ENCODE assay signal across 8 mouse cellular contexts in the genomic region with DNA sequence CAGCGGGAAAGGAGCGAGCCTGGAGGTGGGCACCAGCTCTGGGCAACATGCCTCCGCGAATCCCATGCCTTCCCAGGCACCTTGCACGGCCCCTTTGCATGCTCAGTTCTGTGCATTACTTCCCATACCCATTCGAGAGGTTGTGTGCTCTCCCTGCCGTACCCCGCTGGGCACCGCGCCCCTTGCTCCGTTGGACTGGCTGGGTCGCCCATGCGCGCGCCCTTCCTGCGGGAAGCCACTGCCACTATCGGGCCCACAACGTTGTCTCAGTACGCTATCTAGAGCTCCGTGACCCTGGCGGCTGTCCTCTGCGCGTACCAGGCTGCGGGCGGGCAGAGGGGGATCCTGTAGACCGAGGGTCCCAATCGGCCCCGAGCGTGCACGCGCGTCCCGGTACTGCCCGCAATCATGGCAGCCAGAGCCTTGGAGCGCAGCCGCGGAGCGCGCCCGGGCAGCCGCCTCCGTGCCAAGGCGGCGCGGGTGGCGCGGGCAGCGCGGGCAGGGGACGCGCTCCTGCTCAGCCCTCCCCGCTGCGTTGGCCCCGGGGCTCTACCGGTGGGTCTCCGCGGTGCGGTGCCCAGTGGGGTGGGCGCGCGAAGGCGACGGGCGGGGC.
DNase-seq lines count a peak whose midpoint lies in the region; ATAC-seq and TF ChIP-seq lines count a peak whose summit lies in the region.

No protein-coding gene starts in this region.

- 1% methylated on average over 64 of the region's 64 CpGs for WGBS in thymus, adult 2 months
- under 1% methylated on average over 53 of the region's 64 CpGs for WGBS in embryonic facial prominence, embryonic 15.5 days
- WGBS in heart, embryonic 11.5 days (ENCODE audit: insufficient replicate concordance), result 1% methylated on average over 49 of the region's 64 CpGs
- WGBS in kidney, embryonic 15.5 days, result 1% methylated on average over 50 of the region's 64 CpGs
- WGBS in liver, embryonic 13.5 days (ENCODE audit: insufficient replicate concordance), result 3% methylated on average over 57 of the region's 64 CpGs

- TF ChIP-seq POLR2A in thymus, adult 2 months (IDR thresholded peaks at IDR 0.05; ENCODE audit: control insufficient read depth, extremely low read depth, insufficient read depth, low read length, poor library complexity), result 0 out of 2 replicates have a peak, but pooled peaks have one; percentile 19

- DNase-seq in thymus, adult 2 months, result peak; percentile 57
- no peak for DNase-seq in thymus, postnatal 0 days (ENCODE audit: low spot score)
- DNase-seq in liver, embryonic 13.5 days, result no peak
- peak; percentile 48 for DNase-seq in naive thymus-derived CD4-positive, alpha-beta T cell, adult 2 months (ENCODE audit: low read depth)
- DNase-seq in adipocyte (ENCODE audit: low spot score), result no peak

- H3K4me2 ChIP-seq in embryonic facial prominence, embryonic 15.5 days (replicated peaks), result peak overlapping the region; percentile 81
- peak overlapping the region; percentile 93 for H3K4me2 ChIP-seq in heart, embryonic 11.5 days
- peak overlapping the region; percentile 73 for H3K4me2 ChIP-seq in kidney, embryonic 15.5 days
- H3K4me2 ChIP-seq in liver, embryonic 13.5 days, result peak overlapping the region; percentile 61

- ATAC-seq in embryonic facial prominence, embryonic 15.5 days (ENCODE audit: insufficient number of reproducible peaks, low FRiP score, low TSS enrichment, low read depth), result peak; percentile 78
- ATAC-seq in heart, embryonic 11.5 days (replicated peaks; ENCODE audit: insufficient number of reproducible peaks, low FRiP score, low TSS enrichment), result peak; percentile 56
- ATAC-seq in kidney, embryonic 15.5 days (replicated peaks; ENCODE audit: low FRiP score), result peak; percentile 70
- ATAC-seq in liver, embryonic 13.5 days (ENCODE audit: low read depth), result no peak

- no peaks in the 10 kb centered on the region for H3K27me3 ChIP-seq in thymus, adult 2 months (ENCODE audit: control insufficient read depth, insufficient read depth, low read length)
- H3K27me3 ChIP-seq in embryonic facial prominence, embryonic 15.5 days, result no peaks in the 10 kb centered on the region
- peaks cover 82% of the 10 kb centered on the region for H3K27me3 ChIP-seq in heart, embryonic 11.5 days (ENCODE audit: control insufficient read depth, insufficient read depth, low read length)
- H3K27me3 ChIP-seq in kidney, embryonic 15.5 days, result peaks cover 9% of the 10 kb centered on the region; the same call in 1 of the 2 replicates
- peaks cover 88% of the 10 kb centered on the region for H3K27me3 ChIP-seq in liver, embryonic 13.5 days

- peak overlapping the region; percentile 1; the same call in 1 of the 2 replicates for H3K27ac ChIP-seq in thymus, adult 2 months (ENCODE audit: control insufficient read depth, insufficient read depth, low read length)
- peak overlapping the region; percentile 98 for H3K27ac ChIP-seq in embryonic facial prominence, embryonic 15.5 days (replicated peaks)
- H3K27ac ChIP-seq in heart, embryonic 11.5 days (ENCODE audit: low read depth, low read length), result peak overlapping the region; percentile 41; the same call in 1 of the 2 replicates
- peak overlapping the region; percentile 95 for H3K27ac ChIP-seq in kidney, embryonic 15.5 days
- H3K27ac ChIP-seq in liver, embryonic 13.5 days, result peak overlapping the region; percentile 53

- no peak for TF ChIP-seq CTCF in thymus, adult 2 months (IDR thresholded peaks at IDR 0.05; ENCODE audit: borderline replicate concordance, control insufficient read depth, extremely low read depth, insufficient read depth, low read length, poor library complexity)

- peak overlapping the region; percentile 99 for H3K9ac ChIP-seq in embryonic facial prominence, embryonic 15.5 days
- peak overlapping the region; percentile 81 for H3K9ac ChIP-seq in heart, embryonic 11.5 days (ENCODE audit: low read depth, low read length)
- peak overlapping the region; percentile 98 for H3K9ac ChIP-seq in kidney, embryonic 15.5 days
- H3K9ac ChIP-seq in liver, embryonic 13.5 days, result peak overlapping the region; percentile 53; the same call in 1 of the 2 replicates

- H3K9me3 ChIP-seq in embryonic facial prominence, embryonic 15.5 days (replicated peaks), result no peaks in the 10 kb centered on the region
- no peaks in the 10 kb centered on the region for H3K9me3 ChIP-seq in heart, embryonic 11.5 days (replicated peaks; ENCODE audit: control insufficient read depth, low read length)
- no peaks in the 10 kb centered on the region for H3K9me3 ChIP-seq in kidney, embryonic 15.5 days (replicated peaks)
- no peaks in the 10 kb centered on the region for H3K9me3 ChIP-seq in liver, embryonic 13.5 days (replicated peaks)

- H3K36me3 ChIP-seq in thymus, adult 2 months (ENCODE audit: control insufficient read depth, insufficient read depth, low read length), result no peaks in the 10 kb centered on the region; the same call in 1 of the 2 replicates
- peaks cover 5% of the 10 kb centered on the region; the same call in 1 of the 2 replicates for H3K36me3 ChIP-seq in embryonic facial prominence, embryonic 15.5 days
- H3K36me3 ChIP-seq in heart, embryonic 11.5 days (ENCODE audit: control insufficient read depth, insufficient read depth, low read length), result no peaks in the 10 kb centered on the region
- H3K36me3 ChIP-seq in kidney, embryonic 15.5 days, result peaks cover 14% of the 10 kb centered on the region
- H3K36me3 ChIP-seq in liver, embryonic 13.5 days, result no peaks in the 10 kb centered on the region

- peaks cover 34% of the 10 kb centered on the region for H3K4me1 ChIP-seq in thymus, adult 2 months (replicated peaks; ENCODE audit: control insufficient read depth, insufficient read depth, low read length)
- H3K4me1 ChIP-seq in embryonic facial prominence, embryonic 15.5 days, result peaks cover 43% of the 10 kb centered on the region
- peaks cover 5% of the 10 kb centered on the region; the same call in 1 of the 2 replicates for H3K4me1 ChIP-seq in heart, embryonic 11.5 days (ENCODE audit: control insufficient read depth, insufficient read depth, low read length)
- H3K4me1 ChIP-seq in kidney, embryonic 15.5 days, result peaks cover 47% of the 10 kb centered on the region
- peaks cover 10% of the 10 kb centered on the region; the same call in 1 of the 2 replicates for H3K4me1 ChIP-seq in liver, embryonic 13.5 days (replicated peaks)

- H3K4me3 ChIP-seq in thymus, adult 2 months (ENCODE audit: control insufficient read depth, insufficient read depth, low read length), result peak overlapping the region; percentile 96
- peak overlapping the region; percentile 93 for H3K4me3 ChIP-seq in embryonic facial prominence, embryonic 15.5 days (replicated peaks)
- H3K4me3 ChIP-seq in heart, embryonic 11.5 days (ENCODE audit: low read depth, low read length), result peak overlapping the region; percentile 78
- H3K4me3 ChIP-seq in kidney, embryonic 15.5 days (replicated peaks), result peak overlapping the region; percentile 95
- peak overlapping the region; percentile 52 for H3K4me3 ChIP-seq in liver, embryonic 13.5 days (replicated peaks)

Comparison
In these comparisons a context has a peak if more than half of its experiments do, and no peak if none do; other contexts are left out.
1. DNase-seq: peak in thymus, adult 2 months (single experiment) and naive thymus-derived CD4-positive, alpha-beta T cell, adult 2 months (single experiment); none in thymus, postnatal 0 days (single experiment), liver, embryonic 13.5 days (single experiment) and adipocyte (single experiment).
2. H3K27ac ChIP-seq: peak in every context shown above with its lines; median percentile 98 in embryonic facial prominence, embryonic 15.5 days; 95 in kidney, embryonic 15.5 days; 53 in liver, embryonic 13.5 days; 41 in heart, embryonic 11.5 days; 1 in thymus, adult 2 months.
3. Peak in every context shown above with its lines, with median percentiles within 50 percentile points of each other: H3K4me3 ChIP-seq, H3K4me2 ChIP-seq and H3K9ac ChIP-seq.